Mouse (Mus musculus) stomach, embryonic 16.5 days (tissue): ENCODE measurements around the gene Psg25. TPM values are rescaled to one million over a fixed set of nuclear protein-coding genes. Genes with fewer than 3 reads are reported as not detected.
A peak's percentile ranks its signal among the peaks of the same experiment; 100 is the strongest.
"Not testable (repeated sequence)": the region's sequence is repeated elsewhere in the genome, so short reads cannot be mapped to it uniquely, and the experiment has no call there.

Source experiments
- ATAC-seq: fragments of 200-750 bp; cut with Nextera tagmentation; 2 replicates; pipeline ENCODE4 v1.8.0; 2017; ENCODE audit warnings: moderate number of reproducible peaks, moderate TSS enrichment; ENCODE audit not compliant: insufficient read depth, low FRiP score
- H3K27ac ChIP-seq: fragments of 300-500 bp; sonication (generic); 2 replicates; pipeline ENCODE4 v1.5.1; 2014; ENCODE audit warnings: low read length
- H3K27me3 ChIP-seq: fragments of 300-500 bp; sonication (generic); 2 replicates; pipeline ENCODE4 v1.6.1; 2014; ENCODE audit warnings: low read length, control low read depth, mixed read lengths; ENCODE audit not compliant: control insufficient read depth, insufficient read depth
- H3K36me3 ChIP-seq: fragments of 300-500 bp; sonication (generic); 2 replicates; pipeline ENCODE4 v1.6.1; 2014; ENCODE audit warnings: low read length; ENCODE audit not compliant: control insufficient read depth, insufficient read depth
- H3K4me1 ChIP-seq: fragments of 300-500 bp; sonication (generic); 2 replicates; pipeline ENCODE4 v1.6.1; 2014; ENCODE audit warnings: low read length, control low read depth, mixed read lengths; ENCODE audit not compliant: control insufficient read depth, insufficient read depth
- H3K4me2 ChIP-seq: fragments of 300-500 bp; sonication (generic); 2 replicates; pipeline ENCODE4 v1.6.1; 2014; ENCODE audit warnings: low read depth, low read length, mixed read lengths
- H3K4me3 ChIP-seq: fragments of 300-500 bp; sonication (generic); replicated peaks from 2 replicates; pipeline ENCODE4 v1.5.1; 2014; ENCODE audit warnings: mild to moderate bottlenecking, low read length
- H3K9ac ChIP-seq: fragments of 300-500 bp; sonication (generic); 2 replicates; pipeline ENCODE4 v1.6.1; 2014; ENCODE audit warnings: low read length
- H3K9me3 ChIP-seq: fragments of 300-500 bp; sonication (generic); replicated peaks from 2 replicates; pipeline ENCODE4 v1.6.1; 2016; ENCODE audit warnings: low read length, control low read depth; ENCODE audit not compliant: control insufficient read depth
- WGBS: fragments of 180-500 bp; shearing (Covaris S2); extraction: QIAGEN DNeasy Blood & Tissue Kit; methylation state at CpG from one replicate; pipeline ENCODE4 v1.1.7; 2014; 5-methylcytosine and 5-hydroxymethylcytosine counted together
- polyA plus RNA-seq: library from polyadenylated mRNA; unstranded; fragments of >200 nt; fragmentation: Nextera tagmentation; extraction: Ambion mirVana; gene quantifications from 2 replicates; pipeline ENCODE4 v1.2.1, GENCODE M21; 2015

Psg25 gene
- not detected in 2 replicates for polyA plus RNA-seq

DNA sequence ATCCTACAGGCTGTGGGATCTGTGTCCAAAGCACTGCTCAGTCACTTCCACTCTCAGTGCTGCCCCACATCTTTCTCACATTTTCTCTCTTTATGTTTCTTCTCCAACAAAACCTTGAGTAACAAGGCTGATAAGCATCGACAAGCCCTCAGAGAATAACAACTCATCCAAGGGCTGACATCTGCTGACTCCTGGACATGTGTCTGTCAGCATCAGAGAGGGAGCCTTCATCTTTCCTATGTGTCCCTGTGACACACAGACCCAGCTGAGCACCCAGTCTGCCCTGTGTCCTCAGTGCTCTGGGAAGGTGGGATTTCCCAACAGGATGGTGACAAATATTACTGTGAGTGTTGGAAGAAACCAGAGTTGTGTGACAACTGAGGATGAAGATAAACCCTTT, at the start of gene Psg25:
Psg25 (minus strand) TSS at position 101 of the 400 bp plus-strand sequence.
- peak within 1 kb of the TSS; percentile 77 for H3K27ac ChIP-seq
- 94% methylated on average over 1 of the region's 1 CpGs for WGBS
- no peak for ATAC-seq

DNA sequence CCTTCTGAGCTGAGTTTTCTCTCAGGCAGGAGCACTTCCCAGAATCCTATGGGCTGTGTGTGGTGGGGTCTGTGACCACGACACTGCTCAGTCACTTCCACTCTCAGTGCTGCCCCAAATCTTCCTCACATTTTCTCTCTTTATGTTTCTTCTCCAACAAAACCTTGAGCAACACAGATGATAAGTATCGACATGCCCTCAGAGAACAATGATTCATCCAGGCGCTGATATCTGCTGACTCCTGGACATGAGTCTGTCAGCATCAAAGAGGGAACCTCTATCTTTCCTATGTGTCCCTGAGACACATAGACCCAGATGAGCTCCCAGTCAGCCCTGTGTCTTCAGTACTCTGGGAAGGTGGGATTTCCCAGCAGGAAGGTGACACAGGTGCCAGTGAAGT, 35.1 kb upstream of the Psg25 start, which contains the start of gene Psg27:
Psg27 (minus strand) TSS at position 101 of the 400 bp plus-strand sequence.
- 81% methylated on average over 3 of the region's 3 CpGs for WGBS
- ATAC-seq: no peak
- no peak within 1 kb of the TSS for H3K9ac ChIP-seq
- no peaks in the 10 kb centered on the region for H3K36me3 ChIP-seq
- H3K4me3 ChIP-seq: no peak within 1 kb of the TSS
- H3K27ac ChIP-seq: no peak within 1 kb of the TSS
- H3K9me3 ChIP-seq: no peaks in the 10 kb centered on the region
- no peaks in the 10 kb centered on the region for H3K27me3 ChIP-seq
- no peaks in the 10 kb centered on the region for H3K4me1 ChIP-seq
- no peak within 1 kb of the TSS for H3K4me2 ChIP-seq

More for the DNA sequence above, at the start of gene Psg25:
- no peaks in the 10 kb centered on the region for H3K27me3 ChIP-seq
- no peaks in the 10 kb centered on the region for H3K9me3 ChIP-seq
- H3K4me1 ChIP-seq: no peaks in the 10 kb centered on the region
- no peak within 1 kb of the TSS for H3K4me3 ChIP-seq
- H3K4me2 ChIP-seq: no peak within 1 kb of the TSS
- H3K9ac ChIP-seq: no peak within 1 kb of the TSS
- H3K36me3 ChIP-seq: no peaks in the 10 kb centered on the region

DNA sequence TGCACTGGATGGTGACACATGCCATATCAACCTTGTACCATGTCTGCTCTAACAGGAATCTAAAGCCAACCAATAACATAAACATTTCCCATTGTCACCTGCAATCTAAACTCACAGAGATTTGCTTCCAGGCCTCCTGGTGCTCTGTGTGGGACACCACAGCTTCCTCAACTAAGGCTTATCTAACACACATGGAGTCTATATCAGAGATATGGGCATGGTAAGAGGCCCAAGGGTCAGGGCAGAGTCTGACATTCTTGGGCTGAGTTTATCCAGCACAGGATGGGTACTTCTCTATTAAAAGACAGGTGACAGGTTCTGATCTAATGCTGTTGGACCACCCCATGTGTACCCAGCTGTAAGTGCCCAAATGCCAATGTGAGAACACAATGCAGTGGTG, 27.8 kb upstream of the Psg25 start:
- no peak overlapping the region for H3K4me3 ChIP-seq
- no peak overlapping the region for H3K9ac ChIP-seq
- H3K27ac ChIP-seq: no peak overlapping the region
- ATAC-seq: no peak
- H3K4me1 ChIP-seq: no peaks in the 10 kb centered on the region
- no peaks in the 10 kb centered on the region for H3K27me3 ChIP-seq
- H3K9me3 ChIP-seq: no peaks in the 10 kb centered on the region
- no peak overlapping the region for H3K4me2 ChIP-seq
- H3K36me3 ChIP-seq: no peaks in the 10 kb centered on the region

DNA sequence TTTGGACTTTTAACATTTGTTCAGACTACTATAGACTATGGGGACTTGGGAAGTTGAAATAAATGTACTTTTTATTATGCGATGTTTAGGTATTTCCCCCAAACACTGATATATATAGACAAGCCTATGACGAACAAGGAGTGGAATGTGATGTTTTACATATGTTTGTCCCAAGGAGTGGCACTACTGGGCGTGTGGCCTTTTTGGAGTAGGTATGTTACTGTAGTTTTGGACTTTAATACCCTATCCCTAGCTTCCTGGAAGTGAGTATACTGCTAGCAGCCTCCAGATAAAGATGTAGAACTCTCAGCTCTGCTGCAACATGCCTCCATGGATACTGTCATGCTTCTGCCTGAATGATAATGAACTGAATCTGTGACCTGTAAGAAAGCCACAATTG, 23.7 kb upstream of the Psg25 start:
- not testable (repeated sequence) for H3K27me3 ChIP-seq, H3K4me2 ChIP-seq, H3K9ac ChIP-seq, H3K9me3 ChIP-seq, H3K4me3 ChIP-seq, H3K27ac ChIP-seq, ATAC-seq, H3K36me3 ChIP-seq, H3K4me1 ChIP-seq
- 66% methylated on average over 3 of the region's 3 CpGs for WGBS

DNA sequence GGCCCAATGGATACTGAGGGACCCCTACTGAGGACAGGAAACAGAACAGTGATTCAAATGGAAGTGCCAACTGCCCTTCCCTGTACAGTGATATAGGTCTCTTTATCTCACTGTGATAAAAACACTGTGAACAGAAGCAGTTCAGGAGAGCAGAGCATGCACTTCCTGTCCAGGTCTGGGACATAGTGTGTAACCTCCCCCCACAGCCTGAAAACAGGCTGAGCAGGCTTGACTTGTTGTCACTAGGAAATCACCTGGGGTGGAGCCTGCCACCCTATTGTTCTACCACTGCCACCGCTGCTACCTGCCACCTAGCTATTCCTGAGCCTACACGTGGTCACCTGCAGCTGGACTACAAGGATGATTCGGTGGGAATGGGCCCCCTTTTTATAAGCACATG, 1.4 kb upstream of the Psg25 start:
- H3K27me3 ChIP-seq: no peaks in the 10 kb centered on the region
- no peaks in the 10 kb centered on the region for H3K4me1 ChIP-seq
- ATAC-seq: peak; percentile 95
- WGBS: 31% methylated on average over 3 of the region's 3 CpGs
- H3K36me3 ChIP-seq: no peaks in the 10 kb centered on the region
- H3K4me2 ChIP-seq: no peak overlapping the region
- no peaks in the 10 kb centered on the region for H3K9me3 ChIP-seq
- H3K4me3 ChIP-seq: no peak overlapping the region
- no peak overlapping the region for H3K9ac ChIP-seq
- peak overlapping the region; percentile 77 for H3K27ac ChIP-seq

DNA sequence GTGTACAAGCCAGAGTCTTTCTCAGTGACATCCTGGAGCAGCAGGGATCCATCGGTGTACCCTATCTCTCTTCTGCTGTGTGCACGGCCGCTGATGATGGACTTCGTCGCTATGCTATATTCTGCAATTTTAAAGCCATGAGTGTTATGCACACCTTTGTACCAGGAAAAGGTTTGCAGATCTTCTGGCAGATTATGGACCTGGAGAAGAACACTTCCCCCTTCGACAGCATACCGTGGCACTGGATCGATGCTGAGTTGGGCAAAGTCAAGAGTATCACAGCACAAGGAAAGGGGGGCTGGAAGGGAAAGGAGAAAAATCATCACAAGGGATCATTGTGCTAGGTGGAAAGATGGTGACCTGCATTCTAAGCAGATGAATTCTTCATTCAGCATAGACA, 7.4 kb downstream of the Psg25 start:
- Histone ChIP-seq H3K27me3 (no peaks in the 10 kb centered on the region), H3K4me2 (no peak overlapping the region), H3K4me3 (no peak overlapping the region), H3K9ac (no peak overlapping the region), H3K9me3 (no peaks in the 10 kb centered on the region), H3K27ac (no peak overlapping the region), H3K4me1 (no peaks in the 10 kb centered on the region), H3K36me3 (no peaks in the 10 kb centered on the region)
- ATAC-seq: no peak
- 90% methylated on average over 8 of the region's 8 CpGs for WGBS

DNA sequence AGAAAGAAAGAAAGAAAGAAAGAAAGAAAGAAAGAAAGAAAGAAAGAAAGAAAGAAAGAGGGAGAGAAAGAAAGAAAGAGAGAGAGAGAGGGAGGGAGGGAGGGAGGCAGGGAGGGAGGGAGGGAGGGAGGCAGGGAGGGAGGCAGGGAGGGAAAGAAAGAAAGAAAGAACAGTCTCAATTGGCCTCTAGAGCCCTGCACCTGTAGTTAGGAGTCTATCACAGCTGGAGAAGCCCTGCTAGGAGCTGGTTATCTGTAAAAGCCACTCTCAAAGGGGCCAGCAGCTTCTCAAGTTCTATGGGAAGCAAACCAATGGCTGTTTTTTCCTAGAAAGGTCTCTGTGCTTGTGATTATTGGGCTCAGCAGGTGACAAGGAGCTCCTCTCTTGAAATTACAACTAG, 19.2 kb downstream of the Psg25 start:
- not testable (repeated sequence) for H3K36me3 ChIP-seq, H3K27ac ChIP-seq, H3K9me3 ChIP-seq, H3K9ac ChIP-seq, ATAC-seq, H3K4me2 ChIP-seq, H3K27me3 ChIP-seq, H3K4me1 ChIP-seq, H3K4me3 ChIP-seq

DNA sequence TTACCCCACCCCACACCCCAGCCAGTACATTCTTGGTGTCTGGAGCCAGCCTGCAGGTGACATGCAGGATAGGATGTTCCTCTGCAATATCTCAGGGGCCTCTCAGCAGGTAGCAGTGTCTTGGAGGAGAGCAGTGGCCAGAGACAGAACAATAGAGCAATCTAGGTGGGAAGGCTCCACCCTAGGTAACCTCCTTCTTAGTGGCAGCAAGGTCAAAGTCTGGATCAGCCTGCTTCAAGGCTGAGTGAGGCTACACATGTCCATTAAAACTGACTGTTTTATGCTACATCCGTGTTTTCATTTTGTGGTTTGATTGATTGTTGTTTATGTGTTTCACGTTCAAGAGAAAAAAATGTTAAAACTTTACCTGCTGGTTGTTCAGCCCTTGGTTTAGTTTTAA, 19.7 kb downstream of the Psg25 start:
- 31% methylated on average over 2 of the region's 2 CpGs for WGBS
- not testable (repeated sequence) for H3K27ac ChIP-seq, ATAC-seq, H3K4me1 ChIP-seq, H3K4me3 ChIP-seq, H3K27me3 ChIP-seq, H3K36me3 ChIP-seq, H3K9me3 ChIP-seq, H3K4me2 ChIP-seq, H3K9ac ChIP-seq

DNA sequence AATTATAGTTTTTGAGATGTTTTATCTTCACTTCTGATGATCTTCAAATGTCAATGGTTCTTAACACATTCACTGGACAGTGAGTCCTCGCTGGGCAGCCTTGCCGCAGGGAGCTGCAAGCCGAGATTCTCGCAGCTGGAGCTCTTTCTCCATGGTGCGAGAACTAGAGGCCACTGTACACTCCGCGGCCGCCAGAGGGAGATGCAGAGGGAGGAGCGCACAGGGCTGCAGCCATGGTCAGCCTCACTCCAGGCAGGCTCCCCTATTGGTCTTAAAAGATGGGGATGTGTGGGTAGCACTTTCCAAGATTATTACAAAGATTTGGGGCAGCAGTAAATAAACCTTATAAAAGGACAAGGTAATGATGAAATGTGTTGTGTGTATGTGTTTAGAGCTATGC, 20.6 kb downstream of the Psg25 start:
- no peaks in the 10 kb centered on the region for H3K36me3 ChIP-seq
- H3K27ac ChIP-seq: no peak overlapping the region
- H3K27me3 ChIP-seq: no peaks in the 10 kb centered on the region
- H3K9ac ChIP-seq: no peak overlapping the region
- H3K4me1 ChIP-seq: no peaks in the 10 kb centered on the region
- no peak overlapping the region for H3K4me2 ChIP-seq
- 0 out of 2 replicates have a peak, but pooled peaks have one; percentile 62 for ATAC-seq
- 18% methylated on average over 9 of the region's 9 CpGs for WGBS
- no peaks in the 10 kb centered on the region for H3K9me3 ChIP-seq
- H3K4me3 ChIP-seq: no peak overlapping the region

DNA sequence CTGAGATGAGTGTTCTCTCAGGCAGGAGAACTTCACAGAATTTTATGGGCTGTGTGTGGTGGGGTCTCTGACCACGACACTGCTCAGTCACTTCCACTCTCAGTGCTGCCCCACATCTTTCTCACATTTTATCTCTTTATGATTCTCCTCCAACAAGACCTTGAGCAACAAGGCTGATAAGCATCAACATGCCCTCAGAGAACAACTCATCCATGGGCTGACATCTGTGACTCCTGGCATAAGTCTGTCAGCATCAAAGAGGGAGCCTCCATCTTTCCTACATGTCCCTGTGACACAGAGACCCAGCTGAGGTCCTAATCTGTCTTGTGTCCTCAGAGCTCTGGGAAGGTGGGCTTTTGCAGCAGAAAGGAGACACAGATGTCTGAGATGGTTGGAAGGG, 48.0 kb downstream of the Psg25 start, which contains the start of gene Psg26:
Psg26 (minus strand) TSS at position 101 of the 400 bp plus-strand sequence.
- H3K4me2 ChIP-seq: no peak within 1 kb of the TSS
- H3K27me3 ChIP-seq: no peaks in the 10 kb centered on the region
- H3K27ac ChIP-seq: no peak within 1 kb of the TSS
- H3K9ac ChIP-seq: no peak within 1 kb of the TSS
- WGBS: 83% methylated on average over 1 of the region's 1 CpGs
- ATAC-seq: no peak
- H3K9me3 ChIP-seq: no peaks in the 10 kb centered on the region
- no peak within 1 kb of the TSS for H3K4me3 ChIP-seq
- no peaks in the 10 kb centered on the region for H3K36me3 ChIP-seq
- H3K4me1 ChIP-seq: no peaks in the 10 kb centered on the region
